Mouse (Mus musculus): ENCODE data around the gene Tnks1bp1. TPM values are rescaled to one million over a fixed set of nuclear protein-coding genes. Genes with fewer than 3 reads are reported as not detected.

Gene Tnks1bp1
- polyA plus RNA-seq, 1 experiment from 2014 or later, result 32.9 TPM

DNA sequence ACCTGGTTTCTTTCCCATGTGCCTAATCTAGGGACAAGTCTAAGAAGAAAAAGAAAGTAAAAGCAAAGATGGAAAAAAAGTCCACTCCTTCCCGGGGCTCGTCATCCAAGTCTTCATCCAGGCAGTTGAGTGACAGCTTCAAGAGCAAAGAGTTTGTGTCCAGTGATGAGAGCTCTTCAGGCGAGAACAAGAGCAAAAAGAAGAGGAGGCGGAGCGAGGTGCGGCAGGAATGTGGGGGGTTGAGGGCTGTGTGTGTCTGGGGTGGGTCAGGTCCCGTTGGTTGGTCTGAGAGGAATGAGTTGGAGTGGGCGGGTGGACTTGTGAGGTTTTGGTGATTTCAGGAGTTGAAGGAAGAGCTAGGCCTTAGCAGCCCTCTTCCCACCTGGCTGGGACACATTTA lies 1.6 kb upstream of the Tnks1bp1 start:
- Histone ChIP-seq H3K27me3 (ENCODE audit: control insufficient read depth, insufficient read depth, low read length) (no peaks in the 10 kb centered on the region), H3K36me3 (ENCODE audit: control insufficient read depth, insufficient read depth, low read length) (peaks cover 24% of the 10 kb centered on the region), H3K4me1 (replicated peaks; ENCODE audit: control insufficient read depth, insufficient read depth) (0 out of 2 replicates have a peak, but pooled peaks cover 6% of the 10 kb centered on the region), H3K9ac (ENCODE audit: low read length) (no peak overlapping the region), H3K9me3 (ENCODE audit: control insufficient read depth, low read length) (no peaks in the 10 kb centered on the region), H3K27ac (replicated peaks) (peak overlapping the region; percentile 96), H3K4me2 (replicated peaks; ENCODE audit: low read depth) (no peak overlapping the region), H3K4me3 (ENCODE audit: low read depth, low read length) (no peak overlapping the region)
- 79% methylated on average over 8 of the region's 8 CpGs for WGBS
- ATAC-seq (ENCODE audit: low FRiP score, low TSS enrichment) (no peak), DNase-seq (ENCODE audit: low spot score) (no peak)
- TF ChIP-seq EP300 (optimal IDR thresholded peaks at IDR 0.05) (no peak), CTCF (IDR thresholded peaks at IDR 0.05; ENCODE audit: low read depth) (no peak)

DNA sequence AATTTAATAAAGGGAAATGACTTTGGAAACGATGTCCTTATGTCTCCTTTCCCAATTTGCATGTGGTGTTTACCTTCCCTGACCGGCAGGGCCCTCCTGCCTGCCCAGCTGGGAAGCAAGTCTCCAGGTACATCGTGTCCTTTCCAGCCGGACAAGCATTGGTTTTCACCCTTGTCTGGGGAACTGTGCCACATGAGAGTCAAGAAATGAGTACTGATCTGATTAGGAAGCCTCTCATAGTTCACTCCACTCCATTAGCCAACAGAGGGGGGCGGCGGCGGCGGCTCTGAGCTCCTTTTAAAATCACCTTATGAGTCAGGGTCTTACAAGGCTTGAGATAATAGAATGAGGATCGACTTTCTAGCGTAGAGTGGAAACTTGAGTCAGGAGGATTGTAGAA lies 741 bp upstream of the Tnks1bp1 start:
- H3K4me2 ChIP-seq (replicated peaks; ENCODE audit: low read depth), result peak overlapping the region; percentile 77
- H3K4me3 ChIP-seq (ENCODE audit: low read depth, low read length), result peak overlapping the region; percentile 62
- WGBS, result 35% methylated on average over 10 of the region's 10 CpGs
- ATAC-seq (ENCODE audit: low FRiP score, low TSS enrichment) (no peak), DNase-seq (ENCODE audit: low spot score) (peak; percentile 52)
- no peaks in the 10 kb centered on the region for H3K9me3 ChIP-seq (ENCODE audit: control insufficient read depth, low read length)
- H3K27me3 ChIP-seq (ENCODE audit: control insufficient read depth, insufficient read depth, low read length), result no peaks in the 10 kb centered on the region
- TF ChIP-seq EP300 (optimal IDR thresholded peaks at IDR 0.05) (no peak), CTCF (IDR thresholded peaks at IDR 0.05; ENCODE audit: low read depth) (no peak)
- 0 out of 2 replicates have a peak overlapping the region, but pooled peaks have one; percentile 73 for H3K9ac ChIP-seq (ENCODE audit: low read length)
- peak overlapping the region; percentile 96 for H3K27ac ChIP-seq (replicated peaks)
- peaks cover 23% of the 10 kb centered on the region for H3K36me3 ChIP-seq (ENCODE audit: control insufficient read depth, insufficient read depth, low read length)
- H3K4me1 ChIP-seq (replicated peaks; ENCODE audit: control insufficient read depth, insufficient read depth), result 0 out of 2 replicates have a peak, but pooled peaks cover 6% of the 10 kb centered on the region

DNA sequence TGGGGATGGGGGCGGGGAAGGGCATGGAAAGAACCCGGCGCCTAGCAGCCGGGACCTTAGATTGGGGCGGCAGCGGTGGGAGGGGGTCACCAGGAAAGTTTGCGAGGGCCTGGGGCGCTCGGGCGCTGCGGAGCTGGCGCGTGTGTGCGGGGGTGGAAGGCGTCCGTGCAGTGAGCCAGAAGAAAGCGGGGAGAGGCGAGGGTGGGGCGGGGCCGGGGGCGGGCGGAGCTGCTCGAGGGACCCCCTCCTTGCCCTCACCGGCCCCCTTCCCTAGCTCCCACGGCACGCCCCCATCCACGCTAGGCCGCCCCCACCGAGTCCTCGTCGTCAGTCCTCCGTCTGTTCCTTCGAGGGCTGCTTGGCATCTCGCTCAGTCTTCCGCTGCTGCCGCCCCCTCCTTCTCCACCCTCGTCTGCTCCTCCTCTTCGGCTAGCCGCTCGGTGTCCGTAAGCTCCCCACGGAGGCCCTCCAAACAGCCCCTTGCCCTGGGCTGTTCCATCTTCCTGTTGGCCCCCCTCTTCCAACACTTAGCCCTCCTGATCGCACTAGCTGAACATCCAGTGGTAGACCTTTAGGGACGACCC lies 438 bp downstream of the Tnks1bp1 start:
- H3K4me1 ChIP-seq (replicated peaks; ENCODE audit: control insufficient read depth, insufficient read depth), result 0 out of 2 replicates have a peak, but pooled peaks cover 6% of the 10 kb centered on the region
- TF ChIP-seq EP300 (optimal IDR thresholded peaks at IDR 0.05), result no peak
- TF ChIP-seq CTCF (IDR thresholded peaks at IDR 0.05; ENCODE audit: low read depth), result no peak
- 0% methylated on average over 21 of the region's 44 CpGs for WGBS
- DNase-seq (ENCODE audit: low spot score) (peak; percentile 83), ATAC-seq (ENCODE audit: low FRiP score, low TSS enrichment) (peak; percentile 38)
- H3K27ac ChIP-seq (replicated peaks), result peak overlapping the region; percentile 96
- no peaks in the 10 kb centered on the region for H3K27me3 ChIP-seq (ENCODE audit: control insufficient read depth, insufficient read depth, low read length)
- peak overlapping the region; percentile 73 for H3K9ac ChIP-seq (ENCODE audit: low read length)
- H3K4me2 ChIP-seq (replicated peaks; ENCODE audit: low read depth), result peak overlapping the region; percentile 77
- H3K9me3 ChIP-seq (ENCODE audit: control insufficient read depth, low read length), result no peaks in the 10 kb centered on the region
- peaks cover 19% of the 10 kb centered on the region for H3K36me3 ChIP-seq (ENCODE audit: control insufficient read depth, insufficient read depth, low read length)
- peak overlapping the region; percentile 62 for H3K4me3 ChIP-seq (ENCODE audit: low read depth, low read length)

DNA sequence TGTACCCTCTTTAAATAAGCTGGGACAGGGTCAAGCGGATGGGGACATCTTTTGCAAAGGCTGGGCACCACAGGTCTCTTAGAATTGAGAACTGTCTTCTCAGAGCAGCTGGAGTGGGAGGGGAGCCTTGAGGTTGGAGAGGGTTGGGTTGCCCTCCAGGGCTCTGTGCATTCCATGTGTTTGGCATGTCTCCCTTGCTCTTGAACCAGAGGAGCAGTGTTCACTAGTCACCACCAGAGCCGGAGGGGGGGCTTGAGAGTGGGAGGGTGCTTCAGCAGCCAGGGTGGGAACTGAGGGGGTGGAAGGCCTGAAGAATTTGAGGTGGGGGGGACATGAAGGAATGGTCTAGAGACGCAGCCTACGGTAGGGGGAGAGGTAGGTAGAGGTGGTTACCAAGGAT lies 1.5 kb downstream of the Tnks1bp1 start:
- Histone ChIP-seq H3K4me1 (replicated peaks; ENCODE audit: control insufficient read depth, insufficient read depth) (0 out of 2 replicates have a peak, but pooled peaks cover 6% of the 10 kb centered on the region), H3K4me2 (replicated peaks; ENCODE audit: low read depth) (peak overlapping the region; percentile 77), H3K4me3 (ENCODE audit: low read depth, low read length) (peak overlapping the region; percentile 62; the same call in 1 of the 2 replicates), H3K9me3 (ENCODE audit: control insufficient read depth, low read length) (no peaks in the 10 kb centered on the region), H3K9ac (ENCODE audit: low read length) (no peak overlapping the region), H3K27ac (replicated peaks) (peak overlapping the region; percentile 99), H3K36me3 (ENCODE audit: control insufficient read depth, insufficient read depth, low read length) (peaks cover 17% of the 10 kb centered on the region), H3K27me3 (ENCODE audit: control insufficient read depth, insufficient read depth, low read length) (no peaks in the 10 kb centered on the region)
- ATAC-seq (ENCODE audit: low FRiP score, low TSS enrichment) (no peak), DNase-seq (ENCODE audit: low spot score) (no peak)
- WGBS, result 61% methylated on average over 4 of the region's 4 CpGs
- TF ChIP-seq CTCF (IDR thresholded peaks at IDR 0.05; ENCODE audit: low read depth), result 0 out of 2 replicates have a peak, but pooled peaks have one; percentile 3
- no peak for TF ChIP-seq EP300 (optimal IDR thresholded peaks at IDR 0.05)

DNA sequence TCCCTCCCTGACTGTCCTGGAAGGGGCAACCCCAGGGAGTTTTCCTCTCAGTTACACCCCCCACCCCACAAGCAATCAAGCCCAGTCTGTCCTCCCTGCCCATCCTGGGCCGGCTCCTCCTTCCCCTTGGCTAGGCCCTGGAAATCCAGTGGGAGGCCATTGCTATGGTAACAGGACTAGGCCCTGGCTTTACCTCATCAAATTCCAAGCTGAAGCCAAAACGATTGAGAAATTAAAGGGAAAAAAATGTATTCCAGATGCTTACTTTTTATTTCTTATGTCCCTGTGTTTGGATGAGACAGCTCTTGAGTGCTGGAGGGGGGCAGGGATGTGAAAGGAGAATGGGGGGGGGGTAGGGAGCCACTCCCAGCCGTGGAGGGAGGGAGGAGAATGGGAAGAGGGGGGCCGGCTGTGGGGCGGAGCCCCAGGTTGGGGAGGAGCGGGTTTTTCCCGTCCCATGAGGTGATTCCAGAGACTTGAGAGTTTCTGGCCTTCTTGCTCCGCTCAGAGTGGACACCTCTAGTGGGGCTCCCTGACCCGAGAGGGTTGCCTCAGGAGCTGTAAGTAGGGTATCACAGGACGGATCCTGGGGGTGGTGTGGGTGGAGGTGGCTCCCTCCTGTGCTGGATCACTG lies 2.3 kb downstream of the Tnks1bp1 start:
- Histone ChIP-seq H3K4me3 (ENCODE audit: low read depth, low read length) (peak overlapping the region; percentile 48), H3K27ac (replicated peaks) (peak overlapping the region; percentile 99), H3K36me3 (ENCODE audit: control insufficient read depth, insufficient read depth, low read length) (peaks cover 23% of the 10 kb centered on the region), H3K4me2 (replicated peaks; ENCODE audit: low read depth) (peak overlapping the region; percentile 77), H3K4me1 (replicated peaks; ENCODE audit: control insufficient read depth, insufficient read depth) (0 out of 2 replicates have a peak, but pooled peaks cover 6% of the 10 kb centered on the region), H3K9me3 (ENCODE audit: control insufficient read depth, low read length) (no peaks in the 10 kb centered on the region), H3K27me3 (ENCODE audit: control insufficient read depth, insufficient read depth, low read length) (no peaks in the 10 kb centered on the region), H3K9ac (ENCODE audit: low read length) (peak overlapping the region; percentile 75)
- DNase-seq (ENCODE audit: low spot score) (peak; percentile 86), ATAC-seq (ENCODE audit: low FRiP score, low TSS enrichment) (peak; percentile 36)
- WGBS, result 4% methylated on average over 10 of the region's 10 CpGs
- TF ChIP-seq EP300 (optimal IDR thresholded peaks at IDR 0.05), result no peak
- no peak for TF ChIP-seq CTCF (IDR thresholded peaks at IDR 0.05; ENCODE audit: low read depth)

DNA sequence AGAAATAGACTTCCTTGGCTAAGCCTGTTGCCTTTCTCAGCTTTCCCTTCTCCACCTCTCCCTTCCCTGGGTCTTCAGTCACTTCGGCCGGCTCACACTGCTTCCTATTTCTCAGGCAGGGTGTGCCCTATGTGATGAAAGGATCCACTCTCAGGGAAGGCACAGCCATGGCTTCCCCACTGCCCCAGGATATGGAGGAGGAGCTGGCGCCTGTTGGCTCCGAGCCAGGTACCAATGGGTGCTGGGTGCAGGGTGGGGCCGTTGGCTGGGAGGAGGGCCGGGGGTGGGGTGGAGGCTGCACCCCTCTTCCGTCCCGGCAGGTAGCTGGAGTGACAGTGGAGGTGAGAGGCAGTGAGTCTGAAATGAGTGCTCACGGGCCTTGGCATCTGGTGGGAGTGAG lies 2.9 kb downstream of the Tnks1bp1 start:
- peak overlapping the region; percentile 75 for H3K9ac ChIP-seq (ENCODE audit: low read length)
- peak overlapping the region; percentile 48 for H3K4me3 ChIP-seq (ENCODE audit: low read depth, low read length)
- H3K9me3 ChIP-seq (ENCODE audit: control insufficient read depth, low read length), result no peaks in the 10 kb centered on the region
- peak overlapping the region; percentile 99 for H3K27ac ChIP-seq (replicated peaks)
- TF ChIP-seq EP300 (optimal IDR thresholded peaks at IDR 0.05) (no peak), CTCF (IDR thresholded peaks at IDR 0.05; ENCODE audit: low read depth) (no peak; the same call in 1 of the 2 replicates)
- 22% methylated on average over 9 of the region's 9 CpGs for WGBS
- H3K4me2 ChIP-seq (replicated peaks; ENCODE audit: low read depth), result peak overlapping the region; percentile 77
- ATAC-seq (ENCODE audit: low FRiP score, low TSS enrichment), result peak; percentile 63
- DNase-seq (ENCODE audit: low spot score), result peak; percentile 93
- no peaks in the 10 kb centered on the region for H3K27me3 ChIP-seq (ENCODE audit: control insufficient read depth, insufficient read depth, low read length)
- H3K4me1 ChIP-seq (replicated peaks; ENCODE audit: control insufficient read depth, insufficient read depth), result 0 out of 2 replicates have a peak, but pooled peaks cover 6% of the 10 kb centered on the region
- H3K36me3 ChIP-seq (ENCODE audit: control insufficient read depth, insufficient read depth, low read length), result peaks cover 25% of the 10 kb centered on the region

Measured in stomach, postnatal 0 days (tissue).